Mouse (Mus musculus) adrenal gland, postnatal 4 days (tissue): ENCODE measurements around the gene Adarb2. TPM values are rescaled to one million over a fixed set of nuclear protein-coding genes. Genes with fewer than 3 reads are reported as not detected.

Source experiments
- DNase-seq, 2 experiments: peaks; one replicate each; pipeline ENCODE4 v3.0.0; 2021 to 2022; ENCODE audit warnings: low spot score in 2 of 2, mixed read lengths in 2 of 2
- total RNA-seq, 2 experiments: library from RNA; stranded (reverse); gene quantifications; 2 replicates each; pipeline ENCODE4 v1.2.3; 2021

The Adarb2 gene
- total RNA-seq, 2 experiments from 2014 or later: 0.48 to 0.76 TPM

- DNase-seq: no peak
These were observed 282.1 kb downstream of the Adarb2 start for GRCm38 (mm10) chr13:8484592-8485272.

- no peak for DNase-seq
These were observed 285.2 kb downstream of the Adarb2 start for GRCm38 (mm10) chr13:8487756-8488434.

GRCm38 (mm10) chr13:8493363-8493762 lies 290.7 kb downstream of the Adarb2 start:
- DNase-seq: no peak

- DNase-seq: no peak
These were observed 296.9 kb downstream of the Adarb2 start for GRCm38 (mm10) chr13:8499551-8499950.

GRCm38 (mm10) chr13:8511069-8511817 lies 308.6 kb downstream of the Adarb2 start:
- no peak for DNase-seq

- no peak for DNase-seq
These were observed 313.5 kb downstream of the Adarb2 start for GRCm38 (mm10) chr13:8515979-8516715.

GRCm38 (mm10) chr13:8519204-8519603 lies 316.5 kb downstream of the Adarb2 start:
- no peak for DNase-seq

GRCm38 (mm10) chr13:8525748-8526631 lies 323.3 kb downstream of the Adarb2 start:
- DNase-seq: no peak

- DNase-seq: no peak
These were observed 331.8 kb downstream of the Adarb2 start for GRCm38 (mm10) chr13:8534265-8535113.

- no peak for DNase-seq
These were observed 335.8 kb downstream of the Adarb2 start for GRCm38 (mm10) chr13:8538481-8538880.

GRCm38 (mm10) chr13:8538896-8539295 lies 336.2 kb downstream of the Adarb2 start:
- no peak for DNase-seq

GRCm38 (mm10) chr13:8542684-8543083 lies 340.0 kb downstream of the Adarb2 start:
- no peak for DNase-seq

GRCm38 (mm10) chr13:8552242-8552641 lies 349.6 kb downstream of the Adarb2 start:
- no peak for DNase-seq

- DNase-seq: no peak
These were observed 355.1 kb downstream of the Adarb2 start for GRCm38 (mm10) chr13:8557784-8558183.

- DNase-seq: no peak
These were observed 357.8 kb downstream of the Adarb2 start for GRCm38 (mm10) chr13:8560485-8560884.

- DNase-seq: no peak
These were observed 360.5 kb downstream of the Adarb2 start for GRCm38 (mm10) chr13:8563161-8563560.

GRCm38 (mm10) chr13:8567111-8568026 lies 364.7 kb downstream of the Adarb2 start:
- no peak for DNase-seq

- DNase-seq: no peak
These were observed 367.6 kb downstream of the Adarb2 start for GRCm38 (mm10) chr13:8570269-8570668.
